Mouse (Mus musculus): ENCODE measurements around the gene Gm11595.
"Not testable (repeated sequence)": the region's sequence is repeated elsewhere in the genome, so short reads cannot be mapped to it uniquely, and the experiment has no call there.

Gm11595 gene

DNA sequence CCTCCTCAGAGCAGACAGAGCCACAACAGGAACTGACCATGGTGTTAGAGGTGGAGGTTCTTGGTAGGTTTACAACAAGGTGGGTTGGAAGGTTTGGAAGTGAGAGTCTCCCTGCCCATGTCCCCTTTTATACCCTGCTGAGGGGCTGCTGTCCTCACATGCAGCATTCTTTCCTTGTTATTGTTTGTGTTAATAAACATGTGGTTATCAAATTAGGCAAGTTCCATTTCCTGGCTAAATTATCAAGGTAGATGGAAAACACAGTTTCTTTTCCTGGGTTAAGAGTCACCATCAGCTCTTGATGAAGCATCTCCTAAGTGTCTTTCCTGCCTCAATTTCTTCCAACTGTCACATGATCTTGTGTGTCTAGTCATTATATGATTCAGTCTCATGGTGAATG lies at the start of gene Gm11595:
TSS of gene Gm11595 (minus strand) at position 101 of the 400 bp plus-strand sequence.
- not testable (repeated sequence) for DNase-seq (ENCODE audit: low read depth, low spot score)

DNA sequence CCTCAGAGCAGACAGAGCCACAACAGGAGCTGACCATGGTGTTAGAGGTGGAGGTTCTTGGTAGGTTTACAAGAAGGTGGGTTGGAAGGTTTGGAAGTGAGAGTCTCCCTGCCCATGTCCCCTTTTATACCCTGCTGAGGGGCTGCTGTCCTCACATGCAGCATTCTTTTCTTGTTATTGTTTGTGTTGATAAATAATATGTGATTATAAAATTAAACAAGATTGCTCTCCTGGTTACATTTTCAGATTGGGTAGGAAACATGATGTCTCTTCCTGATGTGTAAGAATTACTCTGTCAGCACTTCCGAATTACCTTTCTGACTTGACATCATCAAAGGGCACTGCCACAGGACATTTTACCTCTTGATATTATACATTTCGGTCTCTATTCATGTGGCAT lies 42.9 kb upstream of the Gm11595 start, which contains the start of gene Gm11564:
TSS of gene Gm11564 (minus strand) at position 101 of the 400 bp plus-strand sequence.
- DNase-seq (ENCODE audit: low read depth, low spot score) = not testable (repeated sequence)

DNA sequence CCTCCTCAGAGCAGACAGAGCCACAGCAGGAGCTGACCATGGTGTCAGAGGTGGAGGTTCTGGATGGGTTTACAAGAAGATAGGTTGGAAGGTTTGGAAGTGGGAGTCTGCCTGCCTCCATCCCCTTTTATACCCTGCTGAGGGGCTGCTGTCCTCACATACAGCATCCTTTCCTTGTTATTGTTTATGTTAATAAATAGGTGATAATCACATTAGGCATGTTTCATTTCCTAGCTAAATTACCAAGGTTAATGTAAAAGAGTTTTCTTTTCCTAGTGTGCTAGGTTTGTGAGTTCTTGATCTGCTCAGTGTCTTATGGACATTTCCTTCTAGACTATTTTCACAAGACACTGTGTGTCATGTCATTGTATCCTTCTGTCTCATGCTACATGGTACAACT lies 37.1 kb upstream of the Gm11595 start, which contains the start of gene Krtap4-13:
TSS of gene Krtap4-13 (minus strand) at position 101 of the 400 bp plus-strand sequence.
- DNase-seq (ENCODE audit: low read depth, low spot score) = not testable (repeated sequence)

DNA sequence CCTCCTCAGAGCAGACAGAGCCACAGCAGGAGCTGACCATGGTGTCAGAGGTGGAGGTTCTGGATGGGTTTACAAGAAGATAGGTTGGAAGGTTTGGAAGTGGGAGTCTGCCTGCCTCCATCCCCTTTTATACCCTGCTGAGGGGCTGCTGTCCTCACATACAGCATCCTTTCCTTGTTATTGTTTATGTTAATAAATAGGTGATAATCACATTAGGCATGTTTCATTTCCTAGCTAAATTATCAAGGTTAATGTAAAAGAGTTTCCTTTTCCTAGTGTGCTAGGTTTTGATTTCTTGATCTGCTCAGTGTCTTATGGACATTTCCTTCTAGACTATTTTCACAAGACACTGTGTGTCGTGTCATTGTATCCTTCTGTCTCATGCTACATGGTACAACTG lies 31.6 kb upstream of the Gm11595 start, which contains the start of gene Gm11554:
TSS of gene Gm11554 (minus strand) at position 101 of the 400 bp plus-strand sequence.
- not testable (repeated sequence) for DNase-seq (ENCODE audit: low read depth, low spot score)

DNA sequence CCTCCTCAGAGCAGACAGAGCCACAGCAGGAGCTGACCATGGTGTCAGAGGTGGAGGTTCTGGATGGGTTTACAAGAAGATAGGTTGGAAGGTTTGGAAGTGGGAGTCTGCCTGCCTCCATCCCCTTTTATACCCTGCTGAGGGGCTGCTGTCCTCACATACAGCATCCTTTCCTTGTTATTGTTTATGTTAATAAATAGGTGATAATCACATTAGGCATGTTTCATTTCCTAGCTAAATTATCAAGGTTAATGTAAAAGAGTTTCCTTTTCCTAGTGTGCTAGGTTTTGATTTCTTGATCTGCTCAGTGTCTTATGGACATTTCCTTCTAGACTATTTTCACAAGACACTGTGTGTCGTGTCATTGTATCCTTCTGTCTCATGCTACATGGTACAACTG lies 26.1 kb upstream of the Gm11595 start, which contains the start of gene Gm11569:
TSS of gene Gm11569 (minus strand) at position 101 of the 400 bp plus-strand sequence.
- not testable (repeated sequence) for DNase-seq (ENCODE audit: low read depth, low spot score)

DNA sequence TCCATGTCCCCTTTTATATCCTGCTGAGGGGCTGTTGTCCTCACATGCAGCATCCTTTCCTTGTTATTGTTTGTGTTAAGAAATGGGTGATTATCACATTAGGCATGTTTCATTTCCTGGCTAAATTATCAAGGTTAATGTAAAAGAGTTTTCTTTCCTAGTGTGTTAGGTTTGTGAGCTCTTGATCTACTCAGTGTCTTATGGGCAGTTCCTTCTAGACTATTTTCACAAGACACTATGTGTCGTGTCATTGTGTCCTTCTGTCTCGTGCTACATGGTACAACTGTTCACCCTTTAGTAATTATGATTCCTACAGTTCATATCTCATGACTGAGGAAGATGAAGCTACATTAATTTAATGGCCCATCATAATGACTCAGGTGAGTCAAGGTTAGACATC lies 20.7 kb upstream of the Gm11595 start, which contains the start of gene Gm11596:
TSS of gene Gm11596 (minus strand) at position 101 of the 400 bp plus-strand sequence.
- no peak for DNase-seq (ENCODE audit: low read depth, low spot score)

DNA sequence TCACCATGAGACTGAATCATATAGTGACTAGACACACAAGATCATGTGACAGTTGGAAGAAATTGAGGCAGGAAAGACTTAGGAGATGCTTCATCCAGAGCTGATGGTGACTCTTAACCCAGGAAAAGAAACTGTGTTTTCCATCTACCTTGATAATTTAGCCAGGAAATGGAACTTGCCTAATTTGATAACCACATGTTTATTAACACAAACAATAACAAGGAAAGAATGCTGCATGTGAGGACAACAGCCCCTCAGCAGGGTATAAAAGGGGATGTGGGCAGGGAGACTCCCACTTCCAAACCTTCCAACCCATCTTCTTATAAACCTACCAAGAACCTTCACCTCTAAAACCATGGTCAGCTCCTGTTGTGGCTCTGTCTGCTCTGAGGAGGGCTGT lies 12.2 kb upstream of the Gm11595 start, which contains the start of gene Krtap4-9:
TSS of gene Krtap4-9 (plus strand) at position 301 of the 400 bp plus-strand sequence.
- not testable (repeated sequence) for DNase-seq (ENCODE audit: low read depth, low spot score)

DNA sequence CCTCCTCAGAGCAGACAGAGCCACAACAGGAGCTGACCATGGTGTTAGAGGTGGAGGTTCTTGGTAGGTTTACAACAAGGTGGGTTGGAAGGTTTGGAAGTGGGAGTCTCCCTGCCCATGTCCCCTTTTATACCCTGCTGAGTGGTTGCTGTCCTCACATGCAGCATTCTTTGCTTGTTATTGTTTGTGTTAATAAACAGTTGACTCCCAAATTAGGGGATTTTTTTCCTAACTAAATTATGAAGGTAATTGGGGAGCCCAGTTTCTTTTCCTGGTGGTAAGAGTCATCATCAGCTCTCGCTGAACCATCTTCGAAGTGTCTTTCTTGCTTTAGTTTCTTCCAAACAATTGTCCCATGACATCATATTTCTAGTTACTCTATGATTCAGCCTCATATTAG lies 7.9 kb upstream of the Gm11595 start, which contains the start of gene Krtap4-8:
TSS of gene Krtap4-8 (minus strand) at position 101 of the 400 bp plus-strand sequence.
- no peak for DNase-seq (ENCODE audit: low read depth, low spot score)

DNA sequence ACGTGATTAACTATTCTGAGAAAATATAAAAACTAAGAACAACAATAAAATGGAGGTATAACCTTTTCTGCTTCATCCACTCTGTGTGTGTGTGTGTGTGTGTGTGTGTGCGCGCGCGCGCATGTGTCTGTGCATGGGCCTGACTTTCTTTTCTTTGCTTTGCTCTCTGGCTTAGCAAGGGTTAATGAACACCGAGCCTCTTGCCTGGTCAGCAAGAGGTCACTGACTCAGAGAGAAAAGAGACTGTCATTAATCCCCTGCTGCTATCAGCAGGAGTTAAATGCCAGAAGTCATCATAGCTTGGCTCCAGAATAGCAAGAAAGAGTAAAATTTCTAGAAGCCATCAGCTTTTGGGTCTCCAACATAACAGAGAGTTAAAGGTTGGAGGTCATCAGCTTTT lies 5.7 kb upstream of the Gm11595 start:
- no peak for DNase-seq (ENCODE audit: low read depth, low spot score)

DNA sequence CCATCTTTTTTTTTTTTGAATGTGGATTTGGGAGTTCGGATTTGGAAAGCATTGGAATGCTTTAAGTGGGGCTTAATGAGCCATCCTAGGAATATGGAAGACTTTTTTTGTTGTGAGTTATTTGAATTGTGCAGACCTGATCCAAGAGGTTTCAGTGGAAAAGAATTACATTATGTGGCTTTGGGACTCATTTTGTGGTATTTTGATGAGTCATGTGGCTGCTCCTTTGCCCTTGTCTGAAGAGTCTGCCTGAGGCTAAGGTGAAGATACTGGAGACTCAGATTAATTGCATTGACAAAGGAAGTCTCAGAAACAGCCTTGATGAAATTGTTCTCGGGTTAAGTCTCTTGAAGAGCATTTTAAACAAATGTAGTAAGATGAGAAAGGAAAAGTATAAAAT lies 4.3 kb downstream of the Gm11595 start:
- no peak for DNase-seq (ENCODE audit: low read depth, low spot score)

DNA sequence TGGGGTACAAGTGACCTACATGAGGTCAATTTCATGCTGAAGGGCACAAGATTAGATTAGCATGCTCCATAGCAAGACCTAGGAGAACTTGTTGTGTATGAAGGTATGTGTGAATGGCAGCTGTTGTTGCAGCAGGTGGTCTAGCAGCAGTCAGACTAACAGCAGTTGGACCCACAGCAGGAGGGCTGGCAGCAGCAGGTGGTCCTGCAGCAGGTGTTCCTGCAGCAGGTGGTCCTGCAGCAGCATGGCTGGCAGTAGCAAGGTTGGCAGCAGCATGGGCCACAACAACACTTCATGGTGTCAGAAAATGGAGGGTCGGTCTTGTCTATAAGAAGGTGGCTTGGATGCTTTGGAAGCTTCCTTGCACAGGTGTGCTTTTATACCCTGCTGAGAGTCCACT lies 13.8 kb downstream of the Gm11595 start:
- no peak for DNase-seq (ENCODE audit: low read depth, low spot score)

DNA sequence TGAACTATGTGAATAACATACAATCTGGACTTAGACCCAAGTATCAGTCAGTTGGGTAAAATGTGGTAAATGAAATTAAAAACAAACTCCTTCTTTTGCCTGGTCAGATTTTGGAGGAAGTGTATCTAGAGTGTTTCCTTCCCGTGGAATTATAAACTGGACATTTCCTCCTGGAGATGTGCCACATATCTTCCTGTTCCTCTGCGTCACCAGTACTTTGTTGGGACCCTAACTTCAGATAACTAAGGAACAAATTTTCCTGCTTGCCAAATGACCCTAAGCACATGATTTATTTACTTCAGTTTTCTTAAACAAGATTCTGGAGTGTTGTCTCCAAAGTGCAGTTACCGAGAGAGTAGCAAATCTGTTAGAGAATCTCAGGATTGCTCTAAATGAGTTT lies 28.7 kb downstream of the Gm11595 start:
- DNase-seq (ENCODE audit: low read depth, low spot score) = no peak

DNA sequence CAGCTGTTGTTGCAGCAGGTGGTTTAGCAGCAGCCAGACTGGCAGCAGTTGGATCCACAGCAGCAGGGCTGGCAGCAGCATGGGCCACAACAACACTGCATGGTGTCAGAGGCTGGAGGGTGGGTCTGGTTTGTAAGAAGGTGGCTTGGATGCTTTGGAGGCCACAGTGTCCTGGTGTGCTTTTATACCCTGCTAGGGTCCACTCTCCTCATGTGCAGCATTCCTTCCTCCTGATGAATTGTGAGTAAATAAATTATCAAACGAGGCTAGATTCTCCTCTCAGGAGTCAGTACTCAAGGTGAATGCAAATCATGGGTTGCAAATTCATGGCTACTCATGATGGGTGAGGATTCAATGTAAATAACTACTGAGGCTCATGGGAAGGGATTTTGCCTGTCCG lies 38.5 kb downstream of the Gm11595 start, which contains the start of gene Gm14180:
TSS of gene Gm14180 (minus strand) at position 101 of the 400 bp plus-strand sequence.
- no peak for DNase-seq (ENCODE audit: low read depth, low spot score)

DNA sequence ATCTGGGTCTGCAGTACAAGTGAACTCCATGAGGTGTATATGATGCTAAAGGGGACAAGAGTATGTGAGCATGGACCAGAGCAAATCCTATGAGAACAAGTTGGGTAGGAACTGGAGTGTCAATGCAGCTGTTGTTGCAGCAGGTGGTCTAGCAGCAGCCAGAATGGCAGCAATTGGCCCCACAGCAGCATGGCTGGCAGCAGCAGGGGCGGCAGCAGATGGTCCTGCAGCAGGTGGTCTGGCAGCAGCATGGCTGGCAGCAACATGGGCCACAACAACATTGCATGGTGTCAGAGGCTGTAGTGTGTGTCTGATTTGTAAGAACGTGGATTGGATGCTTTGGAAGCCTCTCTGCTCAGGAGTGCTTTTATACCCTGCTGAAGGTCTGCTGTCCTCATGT lies 48.7 kb downstream of the Gm11595 start:
- no peak for DNase-seq (ENCODE audit: low read depth, low spot score)

Data from skeletal muscle tissue, adult 2 months (tissue).